Mouse (Mus musculus): Measurements from ENCODE around the gene Wdr82. TPM values are rescaled to one million over a fixed set of nuclear protein-coding genes. Genes with fewer than 3 reads are reported as not detected.

Gene Wdr82
- polyA plus RNA-seq (2012), result 16.9 and 20.6 TPM in 2 replicates

GRCm38 (mm10) chr9:106170556-106171345 lies at the start of gene Wdr82:
TSS of gene Wdr82 (plus strand) at chr9:106170928.
- TF ChIP-seq GATA1 (IDR thresholded peaks at IDR 0.05; ENCODE audit: low read length), result no peak

- no peak for TF ChIP-seq GATA1 (IDR thresholded peaks at IDR 0.05; ENCODE audit: low read length)
These were observed 47.1 kb upstream of the Wdr82 start for GRCm38 (mm10) chr9:106123599-106123998.

- TF ChIP-seq GATA1 (IDR thresholded peaks at IDR 0.05; ENCODE audit: low read length), result no peak
These were observed 43.9 kb upstream of the Wdr82 start for GRCm38 (mm10) chr9:106126786-106127251.

GRCm38 (mm10) chr9:106129072-106129471 lies 41.7 kb upstream of the Wdr82 start:
- no peak for TF ChIP-seq GATA1 (IDR thresholded peaks at IDR 0.05; ENCODE audit: low read length)

GRCm38 (mm10) chr9:106130250-106130649 lies 40.5 kb upstream of the Wdr82 start:
- no peak for TF ChIP-seq GATA1 (IDR thresholded peaks at IDR 0.05; ENCODE audit: low read length)

- no peak for TF ChIP-seq GATA1 (IDR thresholded peaks at IDR 0.05; ENCODE audit: low read length)
These were observed 33.0 kb upstream of the Wdr82 start for GRCm38 (mm10) chr9:106137671-106138216.

- TF ChIP-seq GATA1 (IDR thresholded peaks at IDR 0.05; ENCODE audit: low read length), result no peak
These were observed 31.0 kb upstream of the Wdr82 start for GRCm38 (mm10) chr9:106139763-106140162.

- TF ChIP-seq GATA1 (IDR thresholded peaks at IDR 0.05; ENCODE audit: low read length), result no peak
These were observed 28.8 kb upstream of the Wdr82 start for GRCm38 (mm10) chr9:106141955-106142354.

- TF ChIP-seq GATA1 (IDR thresholded peaks at IDR 0.05; ENCODE audit: low read length), result no peak
These were observed 26.6 kb upstream of the Wdr82 start for GRCm38 (mm10) chr9:106144176-106144575.

- no peak for TF ChIP-seq GATA1 (IDR thresholded peaks at IDR 0.05; ENCODE audit: low read length)
These were observed 25.1 kb upstream of the Wdr82 start for GRCm38 (mm10) chr9:106145582-106145981.

GRCm38 (mm10) chr9:106147281-106147680 lies 23.4 kb upstream of the Wdr82 start:
- no peak for TF ChIP-seq GATA1 (IDR thresholded peaks at IDR 0.05; ENCODE audit: low read length)

- TF ChIP-seq GATA1 (IDR thresholded peaks at IDR 0.05; ENCODE audit: low read length), result no peak
These were observed 22.8 kb upstream of the Wdr82 start for GRCm38 (mm10) chr9:106147851-106148431.

GRCm38 (mm10) chr9:106148541-106149398 lies 22.0 kb upstream of the Wdr82 start:
- TF ChIP-seq GATA1 (IDR thresholded peaks at IDR 0.05; ENCODE audit: low read length), result no peak

- TF ChIP-seq GATA1 (IDR thresholded peaks at IDR 0.05; ENCODE audit: low read length), result no peak
These were observed 21.4 kb upstream of the Wdr82 start for GRCm38 (mm10) chr9:106149399-106149754.

GRCm38 (mm10) chr9:106154106-106154505 lies 16.6 kb upstream of the Wdr82 start:
- no peak for TF ChIP-seq GATA1 (IDR thresholded peaks at IDR 0.05; ENCODE audit: low read length)

- no peak for TF ChIP-seq GATA1 (IDR thresholded peaks at IDR 0.05; ENCODE audit: low read length)
These were observed 14.3 kb upstream of the Wdr82 start for GRCm38 (mm10) chr9:106156419-106156818.
